Mouse (Mus musculus): ENCODE measurements around the gene Gal3st1. TPM values are rescaled to one million over a fixed set of nuclear protein-coding genes. Genes with fewer than 3 reads are reported as not detected.

Gene Gal3st1
- polyA plus RNA-seq, 1 experiment = 0.34 TPM

GRCm38 (mm10) chr11:4041123-4041625 is 57.7 kb downstream of the Gal3st1 start:
- no peaks in the 10 kb centered on the region for H3K27me3 ChIP-seq (ENCODE audit: control insufficient read depth, insufficient read depth, low read length)
- H3K4me1 ChIP-seq (ENCODE audit: control insufficient read depth, insufficient read depth, insufficient read length) = no peaks in the 10 kb centered on the region
- no peak overlapping the region for H3K27ac ChIP-seq (ENCODE audit: insufficient read depth, low read length)
- no peak for DNase-seq (ENCODE audit: low read depth in 1 of 2, low spot score in 2 of 2)
- WGBS = 87% methylated on average over 6 of the region's 6 CpGs
- TF ChIP-seq CTCF (IDR thresholded peaks at IDR 0.05; ENCODE audit: extremely low read depth, insufficient read depth, insufficient read length, insufficient replicate concordance) (no peak), POLR2A (IDR thresholded peaks at IDR 0.05; ENCODE audit: low read depth, low read length) (no peak)
- H3K36me3 ChIP-seq (ENCODE audit: control insufficient read depth, insufficient read depth, low read length) = no peaks in the 10 kb centered on the region
- H3K4me3 ChIP-seq (ENCODE audit: extremely low read depth, insufficient read depth, insufficient read length) = no peak overlapping the region

- no peak overlapping the region for H3K27ac ChIP-seq (ENCODE audit: insufficient read depth, low read length)
- no peak for DNase-seq (ENCODE audit: low read depth in 1 of 2, low spot score in 2 of 2)
- TF ChIP-seq CTCF (IDR thresholded peaks at IDR 0.05; ENCODE audit: extremely low read depth, insufficient read depth, insufficient read length, insufficient replicate concordance) (no peak), POLR2A (IDR thresholded peaks at IDR 0.05; ENCODE audit: low read depth, low read length) (no peak)
- H3K4me3 ChIP-seq (ENCODE audit: extremely low read depth, insufficient read depth, insufficient read length) = no peak overlapping the region
- 89% methylated on average over 7 of the region's 7 CpGs for WGBS
- H3K36me3 ChIP-seq (ENCODE audit: control insufficient read depth, insufficient read depth, low read length) = no peaks in the 10 kb centered on the region
- H3K27me3 ChIP-seq (ENCODE audit: control insufficient read depth, insufficient read depth, low read length) = no peaks in the 10 kb centered on the region
- H3K4me1 ChIP-seq (ENCODE audit: control insufficient read depth, insufficient read depth, insufficient read length) = no peaks in the 10 kb centered on the region
Measured at GRCm38 (mm10) chr11:4043081-4043480, 59.6 kb downstream of the Gal3st1 start.

GRCm38 (mm10) chr11:4046526-4046925 is 63.1 kb downstream of the Gal3st1 start:
- H3K27me3 ChIP-seq (ENCODE audit: control insufficient read depth, insufficient read depth, low read length) = no peaks in the 10 kb centered on the region
- no peak overlapping the region for H3K4me3 ChIP-seq (ENCODE audit: extremely low read depth, insufficient read depth, insufficient read length)
- H3K27ac ChIP-seq (ENCODE audit: insufficient read depth, low read length) = no peak overlapping the region
- no peak for DNase-seq (ENCODE audit: low read depth in 1 of 2, low spot score in 2 of 2)
- WGBS = 66% methylated on average over 5 of the region's 5 CpGs
- no peaks in the 10 kb centered on the region for H3K36me3 ChIP-seq (ENCODE audit: control insufficient read depth, insufficient read depth, low read length)
- TF ChIP-seq CTCF (IDR thresholded peaks at IDR 0.05; ENCODE audit: extremely low read depth, insufficient read depth, insufficient read length, insufficient replicate concordance) (no peak), POLR2A (IDR thresholded peaks at IDR 0.05; ENCODE audit: low read depth, low read length) (no peak)
- H3K4me1 ChIP-seq (ENCODE audit: control insufficient read depth, insufficient read depth, insufficient read length) = no peaks in the 10 kb centered on the region

GRCm38 (mm10) chr11:4047766-4048165 is 64.3 kb downstream of the Gal3st1 start:
- no peaks in the 10 kb centered on the region for H3K27me3 ChIP-seq (ENCODE audit: control insufficient read depth, insufficient read depth, low read length)
- no peaks in the 10 kb centered on the region for H3K36me3 ChIP-seq (ENCODE audit: control insufficient read depth, insufficient read depth, low read length)
- TF ChIP-seq CTCF (IDR thresholded peaks at IDR 0.05; ENCODE audit: extremely low read depth, insufficient read depth, insufficient read length, insufficient replicate concordance) (no peak), POLR2A (IDR thresholded peaks at IDR 0.05; ENCODE audit: low read depth, low read length) (no peak)
- no peak for DNase-seq (ENCODE audit: low read depth in 1 of 2, low spot score in 2 of 2)
- H3K4me3 ChIP-seq (ENCODE audit: extremely low read depth, insufficient read depth, insufficient read length) = no peak overlapping the region
- 92% methylated on average over 2 of the region's 2 CpGs for WGBS
- no peaks in the 10 kb centered on the region for H3K4me1 ChIP-seq (ENCODE audit: control insufficient read depth, insufficient read depth, insufficient read length)
- H3K27ac ChIP-seq (ENCODE audit: insufficient read depth, low read length) = no peak overlapping the region

- Histone ChIP-seq H3K27me3 (ENCODE audit: control insufficient read depth, insufficient read depth, low read length) (no peaks in the 10 kb centered on the region), H3K36me3 (ENCODE audit: control insufficient read depth, insufficient read depth, low read length) (no peaks in the 10 kb centered on the region), H3K4me3 (ENCODE audit: extremely low read depth, insufficient read depth, insufficient read length) (no peak overlapping the region), H3K4me1 (ENCODE audit: control insufficient read depth, insufficient read depth, insufficient read length) (no peaks in the 10 kb centered on the region), H3K27ac (ENCODE audit: insufficient read depth, low read length) (no peak overlapping the region)
- DNase-seq (ENCODE audit: low read depth in 1 of 2, low spot score in 2 of 2) = no peak
- WGBS = 85% methylated on average over 6 of the region's 6 CpGs
- TF ChIP-seq CTCF (IDR thresholded peaks at IDR 0.05; ENCODE audit: extremely low read depth, insufficient read depth, insufficient read length, insufficient replicate concordance) = no peak
- no peak for TF ChIP-seq POLR2A (IDR thresholded peaks at IDR 0.05; ENCODE audit: low read depth, low read length)
Measured at GRCm38 (mm10) chr11:4048438-4048837, 65.0 kb downstream of the Gal3st1 start.

Other genes with a start within 250 kb of the Gal3st1 start
- gene Osbp2, start 119.7 kb upstream of the Gal3st1 start, polyA plus RNA-seq (2012; rRNA removed) = 0.05 and 0.06 TPM in 2 replicates
- gene 4921536K21Rik, start 88.5 kb upstream of the Gal3st1 start, polyA plus RNA-seq (2012; rRNA removed) = 0.02 TPM in 1 of 2 replicates, not detected in the other
- gene Dusp18, start 88.4 kb upstream of the Gal3st1 start, polyA plus RNA-seq (2012; rRNA removed) = 0.44 and 0.48 TPM in 2 replicates
- gene Slc35e4, start 69.0 kb upstream of the Gal3st1 start, polyA plus RNA-seq (2012; rRNA removed) = 3.4 and 5.0 TPM in 2 replicates
- gene Tcn2, start 51.5 kb upstream of the Gal3st1 start, polyA plus RNA-seq (2012; rRNA removed) = 62.0 and 66.0 TPM in 2 replicates
- gene Pes1, start 19.7 kb upstream of the Gal3st1 start, polyA plus RNA-seq (2012; rRNA removed) = 33.6 and 35.5 TPM in 2 replicates
- not detected in 2 replicates for gene 4930556J24Rik, start 6.9 kb upstream of the Gal3st1 start, polyA plus RNA-seq (2012; rRNA removed)
- 0.07 and 0.22 TPM in 2 replicates for gene Sec14l4, start 47.8 kb downstream of the Gal3st1 start, polyA plus RNA-seq (2012; rRNA removed)
- not detected in 2 replicates for gene Sec14l3, start 81.2 kb downstream of the Gal3st1 start, polyA plus RNA-seq (2012; rRNA removed)
- gene Mtfp1, start 111.8 kb downstream of the Gal3st1 start, polyA plus RNA-seq (2012; rRNA removed) = 5.1 and 6.2 TPM in 2 replicates
- 1.9 and 2.9 TPM in 2 replicates for gene Sec14l2, start 139.8 kb downstream of the Gal3st1 start, polyA plus RNA-seq (2012; rRNA removed)
- 20.6 and 26.2 TPM in 2 replicates for gene Rnf215, start 151.6 kb downstream of the Gal3st1 start, polyA plus RNA-seq (2012; rRNA removed)
- 4.3 and 4.4 TPM in 2 replicates for gene Ccdc157, start 176.7 kb downstream of the Gal3st1 start, polyA plus RNA-seq (2012; rRNA removed)
- gene Sf3a1, start 176.7 kb downstream of the Gal3st1 start, polyA plus RNA-seq (2012; rRNA removed) = 27.9 and 31.9 TPM in 2 replicates
- 46.7 and 53.9 TPM in 2 replicates for gene Tbc1d10a, start 203.2 kb downstream of the Gal3st1 start, polyA plus RNA-seq (2012; rRNA removed)
- 9.9 and 11.4 TPM in 2 replicates for gene Castor1, start 234.6 kb downstream of the Gal3st1 start, polyA plus RNA-seq (2012; rRNA removed)